Mouse (Mus musculus) liver, embryonic 14.5 days (tissue): ENCODE measurements at regions not wholly inside any gene's neighbourhood (a gene's known extent, or its start where the extent isn't known, plus 50 kb on each side); places are given as distances from the start of the nearest gene placed in this dataset.
A peak's percentile ranks its signal among the peaks of the same experiment; 100 is the strongest.

Source experiments
- ATAC-seq: fragments of 200-750 bp; cut with Nextera tagmentation; 2 replicates; pipeline ENCODE4 v1.8.0; 2017; ENCODE audit warnings: moderate number of reproducible peaks, mild to moderate bottlenecking, moderate library complexity; ENCODE audit not compliant: insufficient read depth
- DNase-seq, 3 experiments: peaks; one replicate each; pipeline ENCODE4 v3.0.0-alpha.2; 2012 to 2013; ENCODE audit warnings: low read depth in 3 of 3, low spot score in 3 of 3
- H3K27ac ChIP-seq: fragments of 300-500 bp; sonication (generic); 2 replicates; pipeline ENCODE4 v1.5.1; 2014; ENCODE audit warnings: moderate library complexity, mild to moderate bottlenecking, control low read depth, inconsistent platforms
- H3K27me3 ChIP-seq: fragments of 300-500 bp; sonication (generic); 2 replicates; pipeline ENCODE4 v1.6.1; 2014; ENCODE audit warnings: mild to moderate bottlenecking, low read length, moderate library complexity; ENCODE audit not compliant: control insufficient read depth, insufficient read depth
- H3K36me3 ChIP-seq: fragments of 300-500 bp; sonication (generic); replicated peaks from 2 replicates; pipeline ENCODE4 v1.6.1; 2014; ENCODE audit warnings: low read depth; ENCODE audit not compliant: control insufficient read depth, insufficient read depth
- H3K4me1 ChIP-seq, 2 experiments: fragments of 200-500 bp in 1 of 2; fragments of 300-500 bp in 1 of 2; sonication (generic) in 1 of 2; replicated peaks; 2 replicates each; pipeline ENCODE4 v1.6.1; 2012 to 2014; ENCODE audit warnings: antibody characterized with exemption in 1 of 2, inconsistent platforms in 1 of 2, low read length in 1 of 2; ENCODE audit not compliant: control insufficient read depth in 2 of 2, insufficient read depth in 2 of 2
- H3K4me2 ChIP-seq: fragments of 300-500 bp; sonication (generic); 2 replicates; pipeline ENCODE4 v1.6.1; 2014; ENCODE audit warnings: low read depth, mild to moderate bottlenecking, control low read depth, moderate library complexity
- H3K4me3 ChIP-seq, 2 experiments: fragments of 200-500 bp in 1 of 2; fragments of 300-500 bp in 1 of 2; sonication (generic) in 1 of 2; 2 replicates each; pipeline ENCODE4 v1.5.1; 2012 to 2014; ENCODE audit warnings: low read depth in 2 of 2, low read length in 2 of 2, mild to moderate bottlenecking in 2 of 2, control low read depth in 1 of 2, inconsistent platforms in 1 of 2, moderate library complexity in 1 of 2; ENCODE audit not compliant: insufficient read depth in 1 of 2
- H3K9ac ChIP-seq: fragments of 300-500 bp; sonication (generic); replicated peaks from 2 replicates; pipeline ENCODE4 v1.6.1; 2014; ENCODE audit warnings: mild to moderate bottlenecking, control low read depth, moderate library complexity
- H3K9me3 ChIP-seq: fragments of 300-500 bp; sonication (generic); 2 replicates; pipeline ENCODE4 v1.6.1; 2016; ENCODE audit warnings: low read length, mixed read lengths; ENCODE audit not compliant: control insufficient read depth
- CTCF ChIP-seq: IDR thresholded peaks from 2 replicates; pipeline ENCODE4 v1.5.1; 2016; ENCODE audit warnings: antibody characterized with exemption, low read depth, control low read depth
- EP300 ChIP-seq: IDR thresholded peaks from 2 replicates; pipeline ENCODE4 v1.6.1; 2016; ENCODE audit warnings: antibody characterized with exemption, low read depth
- WGBS: fragments of 180-500 bp; shearing (Covaris S2); extraction: QIAGEN DNeasy Blood & Tissue Kit; methylation state at CpG from one replicate; pipeline ENCODE4 v1.1.7; 2014; ENCODE audit not compliant: insufficient replicate concordance; 5-methylcytosine and 5-hydroxymethylcytosine counted together

- no peaks in the 10 kb centered on the region for H3K36me3 ChIP-seq
- no peak overlapping the region for H3K4me2 ChIP-seq
- peak in 1 of 3 experiments; percentile 13 for DNase-seq
- TF ChIP-seq EP300 (peak; percentile 60), CTCF (no peak)
- no peaks in the 10 kb centered on the region for H3K9me3 ChIP-seq
- no peaks in the 10 kb centered on the region for H3K4me1 ChIP-seq
- H3K9ac ChIP-seq = no peak overlapping the region
- WGBS = 53% methylated on average over 13 of the region's 13 CpGs
- H3K27ac ChIP-seq = no peak overlapping the region
- no peaks in the 10 kb centered on the region for H3K27me3 ChIP-seq
- no peak overlapping the region for H3K4me3 ChIP-seq
- no peak; the same call in 1 of the 2 replicates for ATAC-seq
These were observed 80.5 kb upstream of the 1700020N01Rik start for GRCm38 (mm10) chr10:21512486-21512885.

GRCm38 (mm10) chr10:21517721-21518120 lies 75.2 kb upstream of the 1700020N01Rik start:
- WGBS = 67% methylated on average over 6 of the region's 6 CpGs
- Histone ChIP-seq H3K4me3 (no peak overlapping the region), H3K27ac (no peak overlapping the region), H3K4me1 (no peaks in the 10 kb centered on the region), H3K9me3 (no peaks in the 10 kb centered on the region), H3K27me3 (no peaks in the 10 kb centered on the region), H3K36me3 (no peaks in the 10 kb centered on the region), H3K9ac (no peak overlapping the region), H3K4me2 (no peak overlapping the region)
- ATAC-seq (no peak), DNase-seq (no peak)
- TF ChIP-seq CTCF = no peak
- no peak for TF ChIP-seq EP300

- DNase-seq (no peak), ATAC-seq (no peak)
- Histone ChIP-seq H3K4me1 (peaks cover 0 to 2% of the 10 kb centered on the region in 2 experiments; a peak in 1 of 4 replicates), H3K4me3 (no peak overlapping the region), H3K4me2 (no peak overlapping the region), H3K27ac (no peak overlapping the region), H3K36me3 (no peaks in the 10 kb centered on the region), H3K27me3 (no peaks in the 10 kb centered on the region), H3K9me3 (no peaks in the 10 kb centered on the region), H3K9ac (no peak overlapping the region)
- WGBS = 72% methylated on average over 9 of the region's 9 CpGs
- TF ChIP-seq CTCF = no peak
- TF ChIP-seq EP300 = no peak
These were observed 72.1 kb upstream of the 1700020N01Rik start for GRCm38 (mm10) chr10:21520854-21521253.

- H3K9me3 ChIP-seq = no peaks in the 10 kb centered on the region
- H3K4me3 ChIP-seq = no peak overlapping the region
- TF ChIP-seq EP300 = peak; percentile 32; the same call in 1 of the 2 replicates
- no peak for TF ChIP-seq CTCF
- no peak overlapping the region for H3K9ac ChIP-seq
- peaks cover 0 to 2% of the 10 kb centered on the region in 2 experiments; a peak in 1 of 4 replicates for H3K4me1 ChIP-seq
- ATAC-seq (peak; percentile 65), DNase-seq (no peak)
- no peak overlapping the region for H3K27ac ChIP-seq
- H3K4me2 ChIP-seq = no peak overlapping the region
- 18% methylated on average over 2 of the region's 2 CpGs for WGBS
- no peaks in the 10 kb centered on the region for H3K36me3 ChIP-seq
- H3K27me3 ChIP-seq = no peaks in the 10 kb centered on the region
These were observed 67.4 kb upstream of the 1700020N01Rik start for GRCm38 (mm10) chr10:21525555-21525954.

- Histone ChIP-seq H3K9ac (no peak overlapping the region), H3K4me3 (no peak overlapping the region), H3K9me3 (no peaks in the 10 kb centered on the region), H3K27me3 (no peaks in the 10 kb centered on the region), H3K4me1 (peaks cover 0 to 2% of the 10 kb centered on the region in 2 experiments; a peak in 1 of 4 replicates), H3K36me3 (no peaks in the 10 kb centered on the region), H3K27ac (no peak overlapping the region), H3K4me2 (no peak overlapping the region)
- DNase-seq = no peak
- TF ChIP-seq CTCF = no peak
- TF ChIP-seq EP300 = no peak
- 64% methylated on average over 3 of the region's 3 CpGs for WGBS
- no peak for ATAC-seq
These were observed 64.5 kb upstream of the 1700020N01Rik start for GRCm38 (mm10) chr10:21528396-21528795.
